Mouse (Mus musculus) kidney, adult 2 months (tissue): Measurements from ENCODE around the gene Coro2b.

ENCODE experiments used
- CTCF ChIP-seq: fragments of 200-500 bp; conservative IDR thresholded peaks from 2 replicates; pipeline ENCODE4 v1.5.1; 2011; ENCODE audit warnings: low read depth, mild to moderate bottlenecking, control low read depth, low read length, moderate library complexity, mixed read lengths; ENCODE audit not compliant: insufficient read depth, insufficient read length
- POLR2A ChIP-seq: fragments of 200-500 bp; IDR thresholded peaks from one replicate; pipeline ENCODE4 v1.6.1; 2011; ENCODE audit warnings: low read depth, low read length, control low read depth

GRCm38 (mm10) chr9:62460086-62460485, 76.8 kb downstream of the Coro2b start:
- no peak for TF ChIP-seq POLR2A
- no peak for TF ChIP-seq CTCF
